In the genomic region with DNA sequence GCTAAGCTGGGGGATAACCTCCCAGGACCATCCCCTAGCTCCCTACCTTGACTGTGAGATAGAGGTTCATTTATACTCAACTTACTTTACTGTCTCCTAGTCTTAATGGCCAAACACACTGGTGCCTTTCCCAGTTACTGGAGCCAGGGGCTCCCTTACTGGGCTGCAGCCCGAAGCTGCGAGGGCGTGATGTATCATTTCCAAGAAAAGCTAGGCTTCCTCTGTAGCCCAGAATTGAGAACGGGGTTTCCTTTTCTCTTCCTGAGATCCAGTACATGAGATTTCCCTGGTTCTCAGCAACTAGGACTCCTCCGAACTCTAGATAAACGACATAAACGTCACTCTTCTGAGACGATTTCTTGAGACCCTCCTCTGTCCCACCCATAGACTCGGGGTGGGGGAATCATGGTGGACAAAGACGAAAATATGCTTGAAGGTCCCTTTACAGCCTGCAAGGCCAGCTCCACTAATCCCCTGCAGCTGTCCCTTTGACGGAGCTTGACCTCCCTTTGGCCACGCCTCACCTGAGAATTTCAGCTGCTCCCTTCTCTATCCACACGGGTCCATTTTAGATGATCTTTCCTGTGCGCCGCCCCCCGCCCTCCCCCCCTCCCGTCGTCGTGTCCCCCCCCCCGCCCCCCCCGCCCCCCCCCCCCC, we compare ENCODE assay signal across 9 mouse cellular contexts. TPM values are rescaled to one million over a fixed set of nuclear protein-coding genes. Genes with fewer than 3 reads are reported as not detected.
DNase-seq lines count a peak whose midpoint lies in the region; ATAC-seq and TF ChIP-seq lines count a peak whose summit lies in the region.
"Had no signal": no experiment of that assay in that cellular context is flagged by ENCODE, and none has a peak within 500 bp of the region (broad histone marks: within the 10 kb centered on the region; RNA-seq: fewer than 3 reads in every experiment).

No protein-coding gene starts in this region.

- intact Hi-C loops in heart, adult 2 months (cut with DNase I): no loop called here

- no peak for ATAC-seq in heart, embryonic 13.5 days (ENCODE audit: extremely low read depth, insufficient number of reproducible peaks, low FRiP score, low TSS enrichment)
- peak; percentile 20; the same call in 1 of the 2 replicates for ATAC-seq in limb, embryonic 14.5 days (ENCODE audit: low FRiP score, low read depth)
- ATAC-seq in stomach, postnatal 0 days (ENCODE audit: low FRiP score, low TSS enrichment): no peak

- peak overlapping the region; percentile 24; the same call in 1 of the 2 replicates for H3K4me3 ChIP-seq in heart, embryonic 13.5 days
- H3K4me3 ChIP-seq in heart, adult 2 months: no peak overlapping the region; the same call in 1 of the 2 replicates
- H3K4me3 ChIP-seq in limb, embryonic 14.5 days (replicated peaks; ENCODE audit: low read length): no peak overlapping the region
- peak overlapping the region; percentile 18; the same call in 1 of the 2 replicates for H3K4me3 ChIP-seq in stomach, postnatal 0 days (ENCODE audit: low read depth, low read length)
- H3K4me3 ChIP-seq: neural tube, embryonic 12.5 days had no signal

- H3K4me1 ChIP-seq in heart, embryonic 13.5 days: peaks cover 32% of the 10 kb centered on the region
- H3K4me1 ChIP-seq in heart, adult 2 months (ENCODE audit: control insufficient read depth, insufficient read depth, low read length): peaks cover 1% of the 10 kb centered on the region; the same call in 1 of the 2 replicates
- H3K4me1 ChIP-seq in limb, embryonic 14.5 days (ENCODE audit: control insufficient read depth, insufficient read depth, low read length): peaks cover 7% of the 10 kb centered on the region
- H3K4me1 ChIP-seq in stomach, postnatal 0 days (replicated peaks; ENCODE audit: control insufficient read depth, insufficient read depth): no peaks in the 10 kb centered on the region
- H3K4me1 ChIP-seq: neural tube, embryonic 12.5 days had no signal

- TF ChIP-seq POLR2A in heart, adult 2 months (IDR thresholded peaks at IDR 0.05; ENCODE audit: insufficient read depth, low read depth, low read length): no peak
- TF ChIP-seq POLR2A in limb, embryonic 14.5 days (IDR thresholded peaks at IDR 0.05; ENCODE audit: borderline replicate concordance, extremely low read depth, insufficient read depth, insufficient read length): no peak

- H3K9ac ChIP-seq in heart, embryonic 13.5 days: peak overlapping the region; percentile 33; the same call in 1 of the 2 replicates
- H3K9ac ChIP-seq in heart, adult 2 months (ENCODE audit: low read depth, low read length): no peak overlapping the region
- H3K9ac ChIP-seq in limb, embryonic 14.5 days (ENCODE audit: low read depth, low read length, severe bottlenecking): no peak overlapping the region
- no peak overlapping the region for H3K9ac ChIP-seq in stomach, postnatal 0 days (ENCODE audit: low read length)
- H3K9ac ChIP-seq: neural tube, embryonic 12.5 days had no signal

- H3K9me3 ChIP-seq in heart, embryonic 13.5 days: no peaks in the 10 kb centered on the region
- H3K9me3 ChIP-seq in limb, embryonic 14.5 days (ENCODE audit: control insufficient read depth, low read length): no peaks in the 10 kb centered on the region
- H3K9me3 ChIP-seq in stomach, postnatal 0 days (ENCODE audit: control insufficient read depth, low read length): no peaks in the 10 kb centered on the region
- H3K9me3 ChIP-seq: neural tube, embryonic 12.5 days had no signal

- H3K36me3 ChIP-seq in heart, embryonic 13.5 days: no peaks in the 10 kb centered on the region
- no peaks in the 10 kb centered on the region for H3K36me3 ChIP-seq in heart, adult 2 months (ENCODE audit: control insufficient read depth, insufficient read depth, low read length)
- H3K36me3 ChIP-seq in limb, embryonic 14.5 days (ENCODE audit: control insufficient read depth, insufficient read depth, low read length): no peaks in the 10 kb centered on the region
- no peaks in the 10 kb centered on the region for H3K36me3 ChIP-seq in stomach, postnatal 0 days (ENCODE audit: control insufficient read depth, insufficient read depth, low read length)
- H3K36me3 ChIP-seq: neural tube, embryonic 12.5 days had no signal

- TF ChIP-seq EP300 in heart, adult 2 months (IDR thresholded peaks at IDR 0.05; ENCODE audit: insufficient read depth, low read depth, low read length): no peak
- TF ChIP-seq EP300 in stomach, postnatal 0 days (optimal IDR thresholded peaks at IDR 0.05): no peak

- no peak for DNase-seq in heart, adult 2 months
- peak; percentile 29 to 38 for DNase-seq in right cerebral cortex, postnatal 10 days (ENCODE audit: low spot score in 2 of 2)
- no peak for DNase-seq in right cerebral cortex, postnatal 4 days
- DNase-seq in limb, embryonic 14.5 days (ENCODE audit: low spot score): no peak
- no peak for DNase-seq in stomach, postnatal 0 days (ENCODE audit: low spot score)
- no peak for DNase-seq in cerebellum, postnatal 25 days
- no peak for DNase-seq in ovary, postnatal 14 days (ENCODE audit: low spot score)

- TF ChIP-seq CTCF in heart, adult 2 months (IDR thresholded peaks at IDR 0.05): no peak
- no peak for TF ChIP-seq CTCF in stomach, postnatal 0 days (IDR thresholded peaks at IDR 0.05; ENCODE audit: low read depth)

- no peak overlapping the region for H3K27ac ChIP-seq in heart, embryonic 13.5 days (replicated peaks)
- no peak overlapping the region; the same call in 1 of the 2 replicates for H3K27ac ChIP-seq in heart, adult 2 months
- no peak overlapping the region for H3K27ac ChIP-seq in limb, embryonic 14.5 days (replicated peaks; ENCODE audit: low read depth, low read length)
- H3K27ac ChIP-seq in stomach, postnatal 0 days (replicated peaks): 0 out of 2 replicates have a peak overlapping the region, but pooled peaks have one; percentile 9
- H3K27ac ChIP-seq: neural tube, embryonic 12.5 days had no signal

- WGBS in heart, embryonic 13.5 days: 39% methylated on average over 13 of the region's 21 CpGs
- 30% methylated on average over 14 of the region's 21 CpGs for WGBS in heart, adult 2 months
- WGBS in limb, embryonic 14.5 days: 42% methylated on average over 17 of the region's 21 CpGs
- 34% methylated on average over 13 of the region's 21 CpGs for WGBS in stomach, postnatal 0 days

- peak overlapping the region; percentile 57 for H3K4me2 ChIP-seq in heart, embryonic 13.5 days
- peak overlapping the region; percentile 29 for H3K4me2 ChIP-seq in limb, embryonic 14.5 days (replicated peaks; ENCODE audit: low read depth, low read length, severe bottlenecking)
- peak overlapping the region; percentile 53 for H3K4me2 ChIP-seq in stomach, postnatal 0 days (replicated peaks; ENCODE audit: low read depth)
- H3K4me2 ChIP-seq: neural tube, embryonic 12.5 days had no signal

- H3K27me3 ChIP-seq in heart, embryonic 13.5 days (replicated peaks): no peaks in the 10 kb centered on the region
- no peaks in the 10 kb centered on the region for H3K27me3 ChIP-seq in heart, adult 2 months (ENCODE audit: control insufficient read depth, insufficient read depth, low read length)
- no peaks in the 10 kb centered on the region for H3K27me3 ChIP-seq in limb, embryonic 14.5 days (ENCODE audit: control insufficient read depth, insufficient read depth, low read length)
- no peaks in the 10 kb centered on the region for H3K27me3 ChIP-seq in stomach, postnatal 0 days (ENCODE audit: control insufficient read depth, insufficient read depth, low read length)
- H3K27me3 ChIP-seq: neural tube, embryonic 12.5 days had no signal

- H3K79me2 ChIP-seq in heart, adult 2 months (replicated peaks; ENCODE audit: control insufficient read depth, insufficient read depth, low read length): no peaks in the 10 kb centered on the region

RNA-seq across cellular contexts. Expression of a gene that starts 28.5 kb away (rescaled TPM):
- polyA plus RNA-seq in heart, embryonic 13.5 days (2015; fragmentation: Nextera tagmentation; extraction: Ambion mirVana): 245 and 277 TPM in 2 replicates
- 100 to 1,000 TPM; 366 to 372 TPM for total RNA-seq in heart, adult 2 months (2021)
- 314 and 519 TPM in 2 replicates for polyA plus RNA-seq in heart, adult 2 months (2012; rRNA removed)
- 619 and 677 TPM in 2 replicates for polyA plus RNA-seq in limb, embryonic 14.5 days (2012; rRNA removed)
- 358 and 364 TPM in 2 replicates for polyA plus RNA-seq in limb, embryonic 14.5 days (2014; fragmentation: Nextera tagmentation; extraction: Ambion mirVana)
- 299 and 327 TPM in 2 replicates for polyA plus RNA-seq in stomach, postnatal 0 days (2015; fragmentation: Nextera tagmentation; extraction: Ambion mirVana)

RNA-seq across cellular contexts. Expression of a gene that starts 54.7 kb away (rescaled TPM):
- polyA plus RNA-seq in heart, embryonic 13.5 days (2015; fragmentation: Nextera tagmentation; extraction: Ambion mirVana): 0.19 and 0.32 TPM in 2 replicates
- not detected for total RNA-seq in heart, adult 2 months (2021)
- not detected in 2 replicates for polyA plus RNA-seq in heart, adult 2 months (2012; rRNA removed)
- polyA plus RNA-seq in limb, embryonic 14.5 days (2012; rRNA removed): 75.9 and 93.4 TPM in 2 replicates
- polyA plus RNA-seq in limb, embryonic 14.5 days (2014; fragmentation: Nextera tagmentation; extraction: Ambion mirVana): 30.3 and 34.3 TPM in 2 replicates
- 0.18 and 0.27 TPM in 2 replicates for polyA plus RNA-seq in stomach, postnatal 0 days (2015; fragmentation: Nextera tagmentation; extraction: Ambion mirVana)

Comparison
In these comparisons a context has a peak if more than half of its experiments do, and no peak if none do; other contexts are left out.
1. H3K4me3 ChIP-seq: peak in heart, embryonic 13.5 days (single experiment) and stomach, postnatal 0 days (single experiment); none in heart, adult 2 months (single experiment) and limb, embryonic 14.5 days (single experiment).
2. DNase-seq: peak in right cerebral cortex, postnatal 10 days (2 of 2); none in heart, adult 2 months (0 of 2), right cerebral cortex, postnatal 4 days (single experiment), limb, embryonic 14.5 days (single experiment), stomach, postnatal 0 days (single experiment), cerebellum, postnatal 25 days (0 of 2) and ovary, postnatal 14 days (single experiment).
3. RNA of a gene that starts 54.7 kb away (polyA plus RNA-seq): 30.3 to 93.4 TPM in limb, embryonic 14.5 days; 0.19 to 0.32 TPM in heart, embryonic 13.5 days, 0.18 to 0.27 TPM in stomach, postnatal 0 days and not detected in heart, adult 2 months; every median in the first group is over 10 times any median in the second.
4. Peak in every context shown above with its lines, with median percentiles within 50 percentile points of each other: H3K4me2 ChIP-seq.